Mouse (Mus musculus): ENCODE results near the gene Galntl5. TPM values are rescaled to one million over a fixed set of nuclear protein-coding genes. Genes with fewer than 3 reads are reported as not detected.

Galntl5 gene
- polyA plus RNA-seq, 1 experiment from 2014 or later: not detected

GRCm38 (mm10) chr5:25252825-25253544 is 71.7 kb downstream of the Galntl5 start:
- Histone ChIP-seq H3K4me2 (no peak overlapping the region), H3K27ac (no peak overlapping the region), H3K4me1 (replicated peaks) (peaks cover 4% of the 10 kb centered on the region; the same call in 1 of the 2 replicates), H3K4me3 (no peak overlapping the region), H3K27me3 (no peaks in the 10 kb centered on the region), H3K36me3 (peaks cover 61% of the 10 kb centered on the region), H3K9me3 (replicated peaks) (no peaks in the 10 kb centered on the region), H3K9ac (no peak overlapping the region)
- ATAC-seq (replicated peaks; ENCODE audit: insufficient number of reproducible peaks, insufficient read depth, low FRiP score, low read depth): no peak
- WGBS: 85% methylated on average over 8 of the region's 8 CpGs

GRCm38 (mm10) chr5:25254491-25254890 is 73.2 kb downstream of the Galntl5 start:
- no peak for ATAC-seq (replicated peaks; ENCODE audit: insufficient number of reproducible peaks, insufficient read depth, low FRiP score, low read depth)
- H3K36me3 ChIP-seq: peaks cover 68% of the 10 kb centered on the region
- H3K4me1 ChIP-seq (replicated peaks): peaks cover 4% of the 10 kb centered on the region; the same call in 1 of the 2 replicates
- no peaks in the 10 kb centered on the region for H3K9me3 ChIP-seq (replicated peaks)
- H3K27ac ChIP-seq: no peak overlapping the region
- no peak overlapping the region for H3K4me3 ChIP-seq
- no peaks in the 10 kb centered on the region for H3K27me3 ChIP-seq
- H3K4me2 ChIP-seq: no peak overlapping the region
- 93% methylated on average over 4 of the region's 4 CpGs for WGBS
- no peak overlapping the region for H3K9ac ChIP-seq

GRCm38 (mm10) chr5:25256686-25257085 is 75.4 kb downstream of the Galntl5 start:
- H3K4me2 ChIP-seq: no peak overlapping the region
- no peaks in the 10 kb centered on the region for H3K27me3 ChIP-seq
- no peak overlapping the region for H3K9ac ChIP-seq
- H3K27ac ChIP-seq: no peak overlapping the region
- ATAC-seq (replicated peaks; ENCODE audit: insufficient number of reproducible peaks, insufficient read depth, low FRiP score, low read depth): no peak
- H3K4me3 ChIP-seq: no peak overlapping the region
- peaks cover 4% of the 10 kb centered on the region; the same call in 1 of the 2 replicates for H3K4me1 ChIP-seq (replicated peaks)
- WGBS: 77% methylated on average over 2 of the region's 2 CpGs
- H3K36me3 ChIP-seq: peaks cover 56% of the 10 kb centered on the region
- H3K9me3 ChIP-seq (replicated peaks): no peaks in the 10 kb centered on the region

- no peaks in the 10 kb centered on the region for H3K27me3 ChIP-seq
- no peak overlapping the region for H3K9ac ChIP-seq
- no peak overlapping the region for H3K27ac ChIP-seq
- no peak overlapping the region for H3K4me3 ChIP-seq
- no peak overlapping the region for H3K4me2 ChIP-seq
- peaks cover 47% of the 10 kb centered on the region for H3K36me3 ChIP-seq
- H3K4me1 ChIP-seq (replicated peaks): no peaks in the 10 kb centered on the region
- H3K9me3 ChIP-seq (replicated peaks): no peaks in the 10 kb centered on the region
- WGBS: 78% methylated on average over 6 of the region's 6 CpGs
- ATAC-seq (replicated peaks; ENCODE audit: insufficient number of reproducible peaks, insufficient read depth, low FRiP score, low read depth): no peak
Observed at GRCm38 (mm10) chr5:25261452-25261851, 80.2 kb downstream of the Galntl5 start.

GRCm38 (mm10) chr5:25262266-25262665 is 81.0 kb downstream of the Galntl5 start:
- H3K4me2 ChIP-seq: no peak overlapping the region
- H3K27me3 ChIP-seq: no peaks in the 10 kb centered on the region
- no peak for ATAC-seq (replicated peaks; ENCODE audit: insufficient number of reproducible peaks, insufficient read depth, low FRiP score, low read depth)
- no peaks in the 10 kb centered on the region for H3K4me1 ChIP-seq (replicated peaks)
- no peak overlapping the region for H3K4me3 ChIP-seq
- H3K36me3 ChIP-seq: peaks cover 47% of the 10 kb centered on the region
- H3K9me3 ChIP-seq (replicated peaks): no peaks in the 10 kb centered on the region
- 71% methylated on average over 7 of the region's 7 CpGs for WGBS
- no peak overlapping the region for H3K27ac ChIP-seq
- no peak overlapping the region for H3K9ac ChIP-seq

GRCm38 (mm10) chr5:25268258-25268888 is 87.1 kb downstream of the Galntl5 start:
- Histone ChIP-seq H3K4me2 (no peak overlapping the region), H3K4me3 (no peak overlapping the region), H3K9me3 (replicated peaks) (no peaks in the 10 kb centered on the region), H3K36me3 (peaks cover 26% of the 10 kb centered on the region), H3K27me3 (no peaks in the 10 kb centered on the region), H3K27ac (no peak overlapping the region), H3K9ac (no peak overlapping the region), H3K4me1 (replicated peaks) (no peaks in the 10 kb centered on the region)
- no peak for ATAC-seq (replicated peaks; ENCODE audit: insufficient number of reproducible peaks, insufficient read depth, low FRiP score, low read depth)
- WGBS: 85% methylated on average over 4 of the region's 4 CpGs

Small RNA genes within 50 kb of the gene (microRNA-seq; reads per million reads assigned to microRNA genes)
- not detected for gene Gm26051

Other genes with a start within 250 kb of the Galntl5 start
- 94.2 and 102 TPM in 2 replicates for gene Prkag2, start 80.8 kb upstream of the Galntl5 start, polyA plus RNA-seq (2015; fragmentation: Nextera tagmentation; extraction: Ambion mirVana)
- 31.3 and 35.0 TPM in 2 replicates for gene Galnt11, start 40.4 kb downstream of the Galntl5 start, polyA plus RNA-seq (2015; fragmentation: Nextera tagmentation; extraction: Ambion mirVana)
- not detected in 2 replicates for gene E130116L18Rik, start 41.7 kb downstream of the Galntl5 start, polyA plus RNA-seq (2015; fragmentation: Nextera tagmentation; extraction: Ambion mirVana)